Mouse (Mus musculus) embryonic fibroblast, embryonic 13.5 days (primary cell): Measurements from ENCODE around the gene Agr2.

Experiments used
- CTCF ChIP-seq: IDR thresholded peaks from 2 replicates; pipeline ENCODE4 v1.5.1; 2011; ENCODE audit warnings: mild to moderate bottlenecking, control low read depth, low read length, moderate library complexity, borderline replicate concordance; ENCODE audit not compliant: insufficient read depth
- POLR2A ChIP-seq: IDR thresholded peaks from 2 replicates; pipeline ENCODE4 v1.6.1; 2011; ENCODE audit warnings: low read depth, mild to moderate bottlenecking, control low read depth, low read length, moderate library complexity

DNA sequence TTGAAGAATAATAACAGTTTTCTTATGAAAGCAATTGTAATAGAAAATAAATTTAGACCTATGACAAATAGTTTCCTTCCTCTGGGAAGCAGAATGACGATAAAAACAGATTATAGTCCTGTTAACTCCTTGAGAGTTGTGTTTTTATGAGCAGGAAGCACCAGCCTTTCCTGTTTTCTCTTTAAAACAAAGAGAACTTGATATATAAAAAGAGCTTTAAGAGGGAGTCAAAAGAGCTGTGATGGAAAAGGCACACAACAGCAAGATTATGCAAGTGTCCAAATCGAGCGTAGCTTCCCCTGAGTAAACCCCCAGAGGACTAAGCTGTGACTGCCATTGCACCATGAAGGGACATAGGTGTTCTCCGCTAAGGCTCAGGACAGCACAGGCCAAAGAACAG lies 39.7 kb downstream of the Agr2 start:
- no peak for TF ChIP-seq CTCF
- no peak for TF ChIP-seq POLR2A
